Mouse (Mus musculus): ENCODE results near the gene Gm37240.

The Gm37240 gene

DNA sequence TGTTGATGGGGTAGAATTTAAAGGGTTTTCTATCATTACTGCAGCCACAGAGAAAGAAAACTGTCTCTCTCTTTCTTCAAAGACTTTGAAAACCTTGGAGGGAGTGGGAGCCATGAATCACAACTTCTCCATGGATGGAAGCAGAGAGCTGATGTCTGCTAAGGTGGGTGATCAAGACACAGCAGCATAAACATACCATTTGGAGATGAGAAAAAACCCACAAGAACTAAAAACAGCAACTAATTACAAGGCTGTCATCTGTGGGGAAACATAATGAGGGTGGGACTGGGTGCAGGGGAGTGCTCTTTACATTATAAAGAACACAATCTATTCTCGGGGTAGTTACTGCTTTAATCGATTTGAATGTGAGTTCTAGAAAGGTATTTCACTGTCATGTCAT, 622.4 kb downstream of the Gm37240 start:
- no peak for DNase-seq (ENCODE audit: low spot score)

DNA sequence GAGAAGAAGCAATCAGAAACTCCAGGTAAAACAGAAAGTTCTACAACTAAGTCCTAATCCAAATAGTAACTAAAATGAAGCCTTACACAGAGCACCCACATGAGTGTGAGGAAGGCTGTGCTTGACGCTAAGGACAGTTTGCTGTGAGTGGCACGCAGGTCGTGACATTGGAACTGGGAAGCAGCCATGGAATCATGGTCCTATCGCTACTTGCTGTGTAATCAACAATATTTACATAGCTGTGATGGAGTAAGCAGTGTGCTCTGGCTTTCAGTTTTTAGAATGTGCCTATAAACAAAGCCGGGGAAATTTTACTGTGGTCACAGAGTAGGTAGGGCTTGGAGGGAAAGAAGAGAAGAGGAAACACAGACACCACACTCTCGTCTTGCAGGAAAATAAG, 622.8 kb downstream of the Gm37240 start:
- DNase-seq (ENCODE audit: low spot score), result no peak

DNA sequence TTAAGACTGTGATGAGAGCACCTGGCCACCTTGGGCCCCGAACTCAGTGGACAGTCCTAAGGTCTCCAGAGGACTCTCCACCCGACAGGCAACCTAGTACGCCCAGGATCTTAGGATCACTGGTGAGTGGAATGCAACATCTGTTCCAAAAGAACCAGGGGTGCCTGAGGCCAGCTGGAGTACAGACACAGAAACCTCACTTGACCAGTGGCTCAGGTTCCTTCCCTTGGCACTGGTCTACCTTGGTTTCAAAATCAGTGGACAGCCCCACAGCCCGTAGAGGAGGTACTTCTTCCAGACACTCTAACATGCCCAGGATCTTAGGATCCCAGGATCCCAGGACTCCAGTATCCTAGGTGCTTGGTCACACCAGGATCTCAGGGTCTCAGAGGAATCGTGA, 632.8 kb downstream of the Gm37240 start:
- DNase-seq (ENCODE audit: low spot score), result no peak

DNA sequence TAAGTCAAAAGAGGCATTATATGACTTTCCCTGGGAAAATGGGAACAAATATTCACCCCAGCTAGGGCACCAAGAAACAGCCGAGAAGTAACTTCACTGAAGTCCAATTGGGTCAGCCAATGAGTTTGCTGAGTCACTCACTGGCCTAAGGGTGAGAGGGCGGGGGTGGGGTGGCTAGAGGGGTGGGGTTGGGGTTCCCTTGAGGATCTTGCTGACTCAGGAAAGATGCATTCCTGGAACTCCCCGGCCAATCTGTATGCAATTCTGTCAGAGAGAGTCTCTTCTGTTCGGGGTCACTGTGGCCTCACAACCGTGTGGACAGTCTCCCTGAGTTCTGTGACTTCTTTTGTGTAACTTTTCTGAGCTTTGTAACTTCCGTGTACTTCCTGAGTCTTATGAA, 635.7 kb downstream of the Gm37240 start:
- no peak for DNase-seq (ENCODE audit: low spot score)

DNA sequence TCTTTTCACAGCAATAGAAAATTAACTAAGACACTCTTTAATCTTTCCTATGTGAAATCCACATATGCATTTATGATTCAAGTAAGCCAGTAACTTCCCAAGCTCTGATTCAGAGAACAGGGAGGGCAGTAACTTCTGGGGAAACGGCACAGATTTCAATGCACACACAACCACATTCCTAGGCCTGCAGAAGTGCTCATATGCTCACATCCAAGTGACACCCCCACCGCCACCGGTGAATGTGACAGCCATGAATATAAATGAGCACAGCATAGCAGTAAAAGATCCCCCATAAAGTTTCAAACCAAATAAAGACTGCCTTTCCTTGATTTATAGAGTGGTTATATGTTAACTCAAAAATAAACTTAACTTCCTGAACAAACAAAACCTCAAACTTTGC, 641.2 kb downstream of the Gm37240 start:
- DNase-seq (ENCODE audit: low spot score), result no peak

DNA sequence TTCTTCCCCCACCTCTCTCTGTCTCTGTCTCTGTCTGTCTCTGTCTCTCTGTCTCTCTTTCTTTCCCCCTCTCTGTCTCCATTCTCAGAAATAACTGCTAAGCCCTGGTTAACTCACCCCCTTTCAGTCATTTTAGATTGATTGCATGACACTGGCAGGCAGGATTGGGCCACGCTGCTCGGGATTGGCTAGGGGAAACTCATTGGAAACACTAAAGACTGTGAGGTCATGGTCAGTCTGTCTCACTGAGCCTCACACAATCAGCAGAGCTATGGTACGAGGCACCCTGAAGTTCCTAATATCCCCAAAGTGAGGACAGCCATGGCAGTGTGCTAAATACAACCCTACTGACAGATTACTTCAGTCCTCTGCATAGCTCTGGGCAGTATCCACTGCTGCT, 650.8 kb downstream of the Gm37240 start:
- DNase-seq (ENCODE audit: low spot score), result no peak

DNA sequence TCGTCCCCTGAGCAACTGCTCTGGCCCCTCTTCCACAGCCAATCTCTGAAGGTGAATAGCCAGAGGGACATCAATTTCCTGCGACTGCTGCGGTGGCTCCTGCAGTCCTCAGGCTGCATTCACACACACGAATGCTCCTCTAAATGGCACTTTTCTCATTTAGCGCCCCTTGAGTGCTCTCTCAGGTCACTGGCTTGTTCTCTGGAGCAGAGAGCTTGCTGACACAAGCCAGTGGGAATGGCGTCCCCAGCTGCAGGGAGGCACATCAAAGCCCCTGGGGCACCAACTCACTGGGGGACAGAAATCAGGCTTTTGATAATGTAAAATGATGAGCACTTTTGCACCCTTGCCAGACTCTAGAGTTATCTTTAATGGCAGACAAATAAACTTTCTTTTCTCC, 654.5 kb downstream of the Gm37240 start:
- peak; percentile 39 for DNase-seq (ENCODE audit: low spot score)

DNA sequence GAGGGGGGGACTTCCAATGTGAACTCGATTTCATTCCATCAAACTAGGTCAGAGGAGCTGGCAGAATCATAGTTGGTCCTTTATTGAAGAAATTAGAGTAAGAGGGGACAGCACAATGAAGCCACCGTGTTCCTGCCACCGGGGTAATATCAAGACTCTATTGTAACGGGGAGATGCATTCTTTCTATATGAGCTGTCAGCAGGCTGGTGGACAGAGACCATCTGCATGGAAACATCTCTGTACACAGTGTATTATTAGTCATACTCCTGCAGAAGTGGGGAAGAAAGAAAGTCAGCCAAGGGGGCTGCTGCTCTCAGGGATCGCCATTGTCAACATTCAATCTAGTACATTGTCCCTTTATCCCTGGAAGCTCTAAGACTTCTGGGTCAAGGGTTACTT, 665.3 kb downstream of the Gm37240 start:
- DNase-seq (ENCODE audit: low spot score), result no peak

DNA sequence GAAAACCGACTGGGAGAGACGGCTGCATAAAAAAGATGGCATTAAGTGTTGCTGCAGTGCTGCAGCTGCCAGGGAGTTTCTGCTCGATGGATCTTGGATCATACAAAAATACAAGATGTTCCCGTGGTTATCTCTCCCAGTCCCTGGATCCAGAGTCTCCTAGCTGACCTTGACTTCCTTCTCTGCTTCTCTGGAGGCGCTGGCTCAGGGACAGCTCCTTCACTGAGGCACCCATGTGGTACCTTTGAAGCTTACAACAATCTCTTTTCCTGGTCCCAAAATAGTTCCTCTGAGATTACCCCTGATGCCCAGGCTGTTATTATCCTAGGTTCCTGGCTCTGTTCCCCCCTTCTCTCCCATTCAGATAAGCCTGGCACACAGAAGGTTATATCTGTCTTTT, 672.4 kb downstream of the Gm37240 start:
- no peak for DNase-seq (ENCODE audit: low spot score)

DNA sequence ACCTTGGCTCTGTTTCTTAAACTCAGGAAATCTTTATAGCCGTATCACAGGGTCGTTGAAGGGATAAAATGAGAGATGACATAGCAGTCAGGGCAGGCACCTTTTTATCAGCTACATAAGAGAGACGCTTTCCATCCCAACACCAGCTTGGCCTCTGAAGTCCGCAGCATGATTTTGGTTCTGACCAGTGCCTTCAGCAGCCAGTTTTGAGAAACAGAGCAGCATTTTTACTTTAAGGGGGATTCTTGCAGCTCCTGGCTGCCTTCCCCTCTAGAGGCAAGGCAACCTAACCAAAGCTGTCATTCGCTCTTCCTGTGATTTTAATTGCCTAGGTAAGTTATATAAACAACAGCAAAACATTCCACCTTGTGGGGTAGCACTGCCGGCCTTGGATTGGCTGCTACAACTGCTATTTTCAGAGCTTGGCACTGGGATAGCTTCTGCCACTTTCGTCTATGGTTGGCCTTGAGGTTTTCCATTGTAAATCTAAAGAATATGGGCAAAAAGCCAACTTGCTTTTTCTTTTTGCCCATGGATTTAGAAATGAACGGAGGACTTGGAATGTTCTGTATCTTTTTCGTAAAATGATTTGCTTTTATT, 674.5 kb downstream of the Gm37240 start:
- no peak for DNase-seq (ENCODE audit: low spot score)

DNA sequence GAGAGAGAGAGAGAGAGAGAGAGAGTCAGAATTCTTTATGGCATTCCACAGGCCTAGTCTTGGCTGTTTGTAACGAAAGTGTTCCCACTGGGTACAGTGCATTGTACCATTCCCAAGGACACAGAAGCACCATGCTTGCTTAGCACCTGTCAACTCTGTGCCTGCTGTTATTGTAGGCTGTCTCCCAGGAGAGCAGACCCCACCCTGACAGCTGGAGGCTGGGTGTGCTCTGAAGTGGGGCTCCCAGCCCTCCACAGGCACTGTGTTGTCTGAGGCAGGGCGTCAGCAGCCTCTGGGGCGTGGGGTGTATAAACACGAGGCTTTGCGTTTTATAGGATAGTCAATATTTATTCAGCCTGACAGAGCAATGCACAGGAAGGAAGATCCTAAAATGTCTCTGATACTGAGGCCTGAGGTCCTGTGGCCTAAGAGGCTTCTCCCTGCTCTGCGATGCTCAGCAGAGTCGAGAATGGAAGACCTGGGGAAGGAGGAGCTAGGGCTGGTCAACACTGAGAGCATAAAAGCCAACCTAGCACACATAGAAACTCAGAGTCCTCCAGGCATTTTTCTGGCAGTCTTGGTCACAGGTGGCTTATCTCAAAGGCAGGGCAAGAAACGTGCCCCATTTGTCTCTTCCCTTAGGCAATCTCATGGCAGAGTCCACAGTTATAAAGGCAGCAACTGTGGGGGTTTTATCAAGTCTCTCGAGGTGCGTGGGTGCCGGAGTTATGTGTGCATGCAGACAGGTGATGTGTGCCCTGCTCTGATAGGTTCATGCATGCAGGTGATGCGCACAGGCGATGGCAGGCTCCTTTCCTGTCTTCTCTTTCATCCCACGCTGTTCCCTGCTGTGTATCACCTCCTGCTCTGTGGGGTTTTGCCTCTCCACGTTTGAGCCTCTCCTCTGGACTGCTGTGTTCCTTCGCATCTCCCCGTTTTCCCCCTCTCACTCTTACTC, 677.2 kb downstream of the Gm37240 start:
- no peak for DNase-seq (ENCODE audit: low spot score)

DNA sequence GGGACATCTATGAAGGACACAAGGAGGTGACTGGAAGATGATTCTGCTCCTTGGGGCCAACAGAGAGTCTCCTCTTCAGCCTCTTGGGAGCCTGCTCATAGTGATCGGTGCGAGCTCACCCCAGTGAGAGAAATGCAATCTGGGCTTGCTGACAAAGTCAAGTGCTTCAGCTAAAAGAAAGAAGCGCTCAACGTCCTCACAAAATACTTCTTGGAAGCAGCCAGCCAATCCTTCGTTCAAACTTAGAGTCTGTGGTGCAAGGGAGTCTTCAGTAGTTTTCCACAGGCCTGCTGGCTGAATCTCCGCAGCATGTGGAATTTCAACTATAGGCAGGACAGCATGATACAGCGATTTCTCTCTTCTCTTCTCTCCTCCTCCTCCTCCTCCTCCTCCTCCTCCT, 680.8 kb downstream of the Gm37240 start:
- no peak for DNase-seq (ENCODE audit: low spot score)

DNA sequence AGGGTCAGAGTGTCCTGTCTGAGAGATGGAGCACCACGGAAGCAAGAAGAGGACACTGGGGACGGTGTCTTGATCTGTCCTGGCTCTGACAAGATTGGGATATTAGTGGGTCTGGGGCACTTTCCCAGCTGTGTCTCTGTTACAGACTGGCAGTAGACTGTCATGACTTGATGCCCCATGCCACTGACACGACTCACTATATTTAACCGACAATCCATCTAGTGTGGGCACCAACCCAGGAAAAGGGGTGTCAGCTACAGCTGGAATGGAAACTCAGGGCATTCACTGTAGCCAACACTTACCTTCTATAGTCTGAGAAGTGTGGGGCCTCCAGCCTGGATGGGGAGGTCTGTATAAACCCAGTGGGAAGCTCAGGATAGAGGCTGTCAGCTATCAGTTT, 681.4 kb downstream of the Gm37240 start:
- DNase-seq (ENCODE audit: low spot score), result no peak

DNA sequence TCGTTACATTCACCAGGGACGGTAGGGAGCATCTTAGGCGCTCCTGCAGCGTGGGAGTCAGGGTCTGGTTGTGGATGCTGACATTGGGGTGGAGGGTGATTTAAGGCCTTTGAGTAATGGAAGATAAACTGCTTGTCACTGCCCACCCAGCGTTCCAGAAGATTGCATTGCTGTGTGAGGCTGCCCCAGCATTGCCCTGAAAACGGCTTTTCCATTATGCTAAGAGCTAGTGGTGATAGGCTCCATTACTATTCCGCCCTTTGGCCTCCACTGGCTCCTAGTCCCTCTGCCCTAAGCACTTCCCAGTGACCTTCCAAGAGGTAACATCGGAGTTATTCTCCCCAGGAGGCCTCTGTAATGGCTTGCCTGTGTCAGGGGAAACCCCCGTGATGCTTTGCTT, 683.7 kb downstream of the Gm37240 start:
- DNase-seq (ENCODE audit: low spot score), result no peak

DNA sequence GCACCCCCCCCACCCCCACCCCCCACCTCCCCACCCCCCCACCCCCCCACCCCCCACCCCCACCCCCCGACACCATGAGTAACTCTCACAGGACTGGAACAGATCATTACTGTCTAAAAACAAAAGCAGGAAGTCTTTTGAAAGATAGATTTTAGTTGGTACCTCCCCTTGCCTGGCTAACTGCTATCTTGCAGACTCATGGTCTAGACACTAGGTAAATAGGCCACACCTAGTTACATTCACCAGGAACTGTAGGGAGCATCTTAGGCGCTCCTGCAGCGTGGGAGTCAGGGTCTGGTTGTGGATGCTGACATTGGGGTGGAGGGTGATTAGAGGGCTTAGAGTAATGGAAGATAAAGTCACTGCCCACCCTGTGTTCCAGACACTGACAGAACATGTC, 684.6 kb downstream of the Gm37240 start:
- DNase-seq (ENCODE audit: low spot score), result no peak

DNA sequence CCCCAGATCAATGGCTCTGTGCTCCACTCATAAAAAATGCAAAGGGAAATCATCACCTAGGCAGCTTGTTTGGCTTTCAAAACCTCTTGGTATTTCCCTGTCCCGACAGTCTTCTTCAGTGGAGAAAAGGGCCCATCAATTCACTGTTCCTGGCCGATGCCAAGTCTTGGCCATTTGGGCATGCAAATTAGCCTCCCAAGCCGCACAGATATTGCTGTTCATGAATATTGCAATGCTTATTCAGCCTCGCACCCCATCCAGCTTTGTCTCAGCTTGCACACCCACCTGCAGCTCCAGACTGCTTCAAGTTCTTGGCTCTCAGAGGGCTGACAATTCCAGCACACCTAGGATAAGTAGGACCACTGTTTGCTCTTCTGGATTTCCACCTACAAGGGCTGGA, 685.5 kb downstream of the Gm37240 start:
- DNase-seq (ENCODE audit: low spot score), result no peak

DNA sequence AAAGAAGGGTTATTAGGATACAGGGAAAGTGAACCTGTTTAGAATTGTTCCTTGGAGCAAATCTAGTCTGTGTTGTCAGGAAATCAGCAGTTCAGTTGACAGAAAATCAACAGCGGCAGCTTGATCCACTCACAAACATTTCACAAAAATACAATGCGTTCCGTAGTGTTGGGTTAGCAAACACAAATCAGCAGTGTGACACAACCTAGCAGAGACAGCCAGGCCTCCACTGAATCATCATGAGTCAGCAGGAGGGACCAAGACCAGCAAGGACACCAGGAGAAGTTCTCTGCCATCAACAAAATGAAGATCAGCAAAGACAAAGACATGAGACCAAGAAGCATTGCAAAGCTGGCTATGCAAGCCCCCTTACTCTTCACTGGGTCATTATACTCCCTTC, 688.8 kb downstream of the Gm37240 start:
- DNase-seq (ENCODE audit: low spot score), result no peak

DNA sequence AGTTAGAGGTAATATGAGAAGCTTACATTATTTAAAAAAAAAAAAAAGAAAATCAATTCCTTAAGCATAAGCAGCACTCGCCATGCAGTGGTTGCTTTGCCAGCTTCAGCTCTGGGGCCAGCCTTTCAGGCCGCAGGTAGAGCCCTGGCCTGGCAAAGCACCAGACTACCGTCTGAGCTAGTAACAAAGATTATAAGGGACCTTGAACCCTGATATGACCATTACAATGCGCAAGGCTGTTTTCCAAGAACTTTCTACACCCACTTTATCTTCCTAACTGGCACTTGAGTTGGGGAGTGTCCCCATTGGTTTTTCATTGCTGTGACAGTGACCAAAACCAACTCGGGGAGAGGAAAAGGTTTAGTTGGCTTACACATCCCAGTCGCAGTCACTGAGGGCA, 690.2 kb downstream of the Gm37240 start:
- no peak for DNase-seq (ENCODE audit: low spot score)

DNA sequence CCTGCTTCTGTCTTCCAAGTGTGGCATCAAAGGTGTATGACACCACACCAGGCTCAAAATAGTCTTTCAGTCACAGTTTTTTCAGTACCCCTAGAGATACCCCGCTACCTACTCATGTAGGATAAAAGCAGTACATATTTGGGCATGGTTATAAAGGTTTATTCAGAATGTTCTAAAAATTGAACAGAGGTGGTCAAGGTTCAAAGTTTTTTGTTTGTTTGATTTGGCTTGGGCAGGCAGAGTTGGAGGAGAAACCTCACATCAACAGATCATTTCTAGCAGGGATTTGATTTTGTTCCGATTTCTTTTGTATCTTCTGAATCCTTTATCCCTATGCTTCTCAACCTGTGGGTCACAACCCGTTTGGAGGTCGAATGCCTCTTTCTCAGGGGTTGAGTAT, 690.7 kb downstream of the Gm37240 start:
- DNase-seq (ENCODE audit: low spot score), result no peak

DNA sequence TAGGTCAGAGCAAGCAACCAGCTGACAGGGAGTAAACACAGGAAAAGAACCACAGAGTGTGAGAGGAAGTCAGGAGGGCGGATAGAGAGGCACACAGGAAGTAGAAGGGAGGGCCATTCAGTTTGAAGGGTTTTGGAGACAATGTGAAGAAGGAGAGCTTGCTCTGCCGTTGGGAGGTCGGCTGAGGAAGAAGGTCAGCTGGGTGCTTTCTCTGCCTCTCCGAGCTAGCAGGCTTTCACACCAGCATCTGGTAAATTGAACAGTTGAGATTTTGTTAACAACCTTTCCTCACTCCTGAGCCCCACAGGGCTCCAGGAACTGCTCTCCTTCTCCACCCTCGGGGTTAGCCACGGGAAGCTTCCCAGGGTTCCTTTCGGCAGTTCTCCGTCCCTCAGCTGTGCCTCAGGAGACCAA, 692.2 kb downstream of the Gm37240 start:
- no peak for DNase-seq (ENCODE audit: low spot score)

DNA sequence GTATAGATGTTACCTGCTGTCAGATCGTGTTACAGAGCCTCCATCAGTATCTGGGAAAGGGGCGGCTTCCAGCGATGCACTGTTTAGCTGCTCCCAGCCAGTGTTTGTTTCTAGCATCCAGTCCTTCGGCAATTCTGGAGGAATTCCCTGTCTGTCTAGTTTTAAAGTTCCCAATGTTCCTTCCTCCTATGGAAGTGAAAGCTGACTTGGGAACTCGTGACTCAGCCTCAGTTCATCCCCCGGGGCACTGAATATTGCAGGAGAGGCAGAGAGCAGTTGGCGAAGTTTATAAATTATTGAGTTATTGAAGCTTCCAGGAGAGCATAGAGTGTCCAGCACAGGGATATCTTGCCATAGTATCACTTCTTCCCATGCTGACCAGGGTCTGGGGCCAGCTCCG, 697.5 kb downstream of the Gm37240 start:
- DNase-seq (ENCODE audit: low spot score), result no peak

DNA sequence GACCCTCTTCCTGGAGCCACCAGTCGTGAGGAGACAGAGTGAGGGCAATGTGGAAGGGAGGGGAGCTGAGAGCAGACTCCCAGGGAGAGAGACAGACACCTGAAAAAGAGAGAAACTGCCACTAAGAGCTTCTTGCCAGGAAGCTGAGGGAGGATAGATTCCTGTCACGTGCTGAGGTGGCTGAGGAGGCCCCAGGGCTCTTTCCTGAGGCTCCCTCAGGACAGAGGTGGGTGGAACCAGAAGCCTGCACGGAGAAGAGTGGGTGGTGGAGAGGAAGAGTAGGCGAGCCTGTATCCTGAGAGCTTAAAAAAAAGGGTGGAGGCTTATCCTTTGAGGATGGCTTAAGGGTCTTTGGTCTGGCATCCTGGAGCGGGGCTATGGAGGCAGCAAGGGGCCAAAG, 699.0 kb downstream of the Gm37240 start:
- DNase-seq (ENCODE audit: low spot score), result no peak

DNA sequence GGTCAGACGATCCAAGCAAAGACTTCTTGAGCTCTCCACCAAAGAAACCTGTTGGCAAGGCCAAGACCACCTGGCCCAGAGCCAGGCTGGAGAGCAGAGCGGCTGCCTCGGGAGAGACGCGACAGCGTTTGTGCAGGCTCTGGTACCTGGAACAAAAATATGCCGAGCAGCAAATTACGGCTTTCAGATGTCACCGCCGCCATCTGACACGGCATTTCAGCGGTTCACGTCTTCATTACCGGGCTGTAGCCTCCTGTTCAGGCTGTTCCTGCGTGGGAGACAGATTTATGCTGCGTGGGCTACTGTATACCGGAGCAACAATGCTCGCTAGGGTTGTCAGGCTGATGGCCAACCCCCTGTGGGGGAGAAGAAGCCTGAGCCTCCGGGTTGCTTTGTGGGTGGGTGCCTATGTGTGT, 700.6 kb downstream of the Gm37240 start:
- no peak for DNase-seq (ENCODE audit: low spot score)

DNA sequence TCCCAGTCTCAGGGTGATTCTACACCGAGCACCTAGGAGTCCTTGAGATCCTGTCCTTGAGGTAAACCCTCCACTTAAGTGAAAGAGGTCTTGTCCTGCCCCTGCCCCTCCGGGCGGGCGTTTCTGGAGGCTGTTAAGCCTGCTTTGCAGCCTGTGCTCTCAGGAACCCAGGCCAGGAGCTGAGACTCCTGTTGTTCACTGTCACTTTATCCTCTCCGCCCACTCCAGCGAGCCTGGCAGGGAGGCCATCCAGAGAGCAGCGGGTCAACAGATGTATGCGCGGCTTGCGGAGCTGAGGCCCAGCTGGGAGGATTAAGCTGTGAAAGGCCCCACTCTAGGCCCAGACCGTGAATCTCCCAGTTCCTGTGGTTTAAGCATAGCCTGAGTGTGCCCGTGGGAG, 701.5 kb downstream of the Gm37240 start:
- DNase-seq (ENCODE audit: low spot score), result peak; percentile 72

Data from retina, embryonic 14.5 days (tissue).